Mouse (Mus musculus) effector memory CD4-positive, alpha-beta T cell, adult 7 months (primary cell): ENCODE results near the gene Gjd2. TPM values are rescaled to one million over a fixed set of nuclear protein-coding genes. Genes with fewer than 3 reads are reported as not detected.

Source experiments
- polyA plus RNA-seq: library from polyadenylated mRNA; unstranded; fragments of 100-300 nt; shearing (Covaris generic); gene quantifications from one replicate; pipeline ENCODE4 v1.2.1, GENCODE M21; 2017

The Gjd2 gene
- not detected for polyA plus RNA-seq

DNA sequence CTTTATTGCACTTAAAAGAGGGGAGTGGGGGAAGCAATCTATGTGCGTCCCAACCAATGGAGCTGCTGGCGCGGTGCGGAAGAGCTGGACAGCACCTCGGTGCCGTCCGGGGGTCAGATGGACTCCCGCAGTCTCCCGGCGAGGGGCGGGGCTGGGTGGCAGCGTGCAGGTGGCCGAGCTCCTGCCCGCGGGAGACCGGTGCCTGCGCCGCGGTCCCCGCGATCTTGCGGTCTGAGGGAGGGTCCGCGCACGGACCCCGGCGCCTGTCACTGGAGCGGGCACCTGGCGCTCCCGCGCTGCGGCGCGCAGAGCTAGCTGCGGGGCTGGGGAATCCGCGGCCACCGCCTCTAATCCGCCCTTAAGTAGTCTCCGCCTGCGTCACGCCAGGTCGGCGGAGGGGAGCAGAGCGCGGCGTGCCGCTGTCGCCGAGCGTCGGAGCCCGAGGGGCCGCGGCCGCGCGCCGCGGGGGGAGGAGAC, at the start of gene Gjd2:
Gjd2 (minus strand) TSS at position 325 of the 477 bp plus-strand sequence.

DNA sequence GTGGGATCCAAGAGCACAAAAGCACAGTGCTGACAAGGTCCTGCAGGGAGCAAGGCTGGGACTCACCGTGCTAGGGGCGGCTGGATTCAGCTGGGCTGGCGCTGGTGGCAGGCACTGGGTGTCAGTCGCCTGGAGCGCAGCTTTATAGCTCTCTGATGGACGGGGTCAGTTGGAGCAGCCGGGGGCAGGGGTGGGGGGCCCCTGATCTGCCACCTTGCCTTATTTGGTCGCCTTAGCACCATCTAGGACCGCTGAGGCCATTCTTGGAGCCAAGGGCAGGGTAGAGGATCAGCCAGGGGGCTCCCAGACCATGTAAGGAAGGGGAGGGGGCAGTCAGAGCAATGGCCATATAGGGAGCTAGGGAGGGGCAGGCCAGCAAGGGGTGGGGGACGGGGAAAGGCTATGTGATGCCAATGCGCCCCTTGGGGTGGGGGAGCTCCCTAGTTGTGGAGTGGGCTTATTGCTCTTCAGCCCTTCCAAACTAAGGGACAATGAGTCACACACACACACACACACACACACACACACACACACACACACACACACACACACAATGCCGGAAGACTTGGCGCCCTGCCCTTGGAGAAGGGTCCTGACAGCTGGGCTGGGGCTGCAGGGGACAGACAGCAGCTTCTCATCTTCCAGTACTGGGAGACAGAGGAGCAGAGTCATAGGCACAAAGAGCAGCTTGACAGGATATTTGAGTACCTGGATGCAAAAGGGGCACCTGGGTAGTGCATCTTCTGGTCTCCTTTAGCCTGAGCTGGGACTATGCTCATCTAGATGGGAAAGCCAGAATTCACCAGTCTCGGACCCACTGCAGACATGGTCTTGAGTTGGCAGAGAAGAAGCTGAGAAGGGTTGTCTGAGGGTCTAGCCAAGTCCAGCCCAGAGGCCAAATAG, 39.5 kb upstream of the Gjd2 start, which contains the start of gene Actc1:
Actc1 (minus strand) TSS at position 853 of the 903 bp plus-strand sequence.

Other genes with a start within 250 kb of the Gjd2 start
- 2.6 TPM for gene Scg5, start 184.5 kb downstream of the Gjd2 start, polyA plus RNA-seq
- 2.9 TPM for gene Arhgap11a, start 165.0 kb downstream of the Gjd2 start, polyA plus RNA-seq
- 0.77 TPM for gene Actc1, start 39.9 kb upstream of the Gjd2 start, polyA plus RNA-seq
- gene Aqr, start 173.4 kb upstream of the Gjd2 start, polyA plus RNA-seq = 71.6 TPM
- 1.7 TPM for gene Zfp770, start 187.8 kb upstream of the Gjd2 start, polyA plus RNA-seq